Mouse (Mus musculus) liver, embryonic 13.5 days (tissue): ENCODE measurements at regions not wholly inside any gene's neighbourhood (a gene's known extent, or its start where the extent isn't known, plus 50 kb on each side); places are given as distances from the start of the nearest gene placed in this dataset.
"Not testable (repeated sequence)": the region's sequence is repeated elsewhere in the genome, so short reads cannot be mapped to it uniquely, and the experiment has no call there.

Experiments
- ATAC-seq: fragments of 200-750 bp; cut with Nextera tagmentation; 2 replicates; pipeline ENCODE4 v1.8.0; 2017; ENCODE audit warnings: low read depth, mild to moderate bottlenecking, moderate number of reproducible peaks, moderate library complexity
- DNase-seq: peaks from one replicate; pipeline ENCODE4 v3.0.0; 2022
- H3K27ac ChIP-seq: fragments of 300-500 bp; sonication (generic); 2 replicates; pipeline ENCODE4 v1.5.1; 2015; ENCODE audit warnings: moderate library complexity, mild to moderate bottlenecking, inconsistent platforms
- H3K27me3 ChIP-seq: fragments of 300-500 bp; sonication (generic); 2 replicates; pipeline ENCODE4 v1.6.1; 2015; ENCODE audit warnings: mild to moderate bottlenecking, inconsistent platforms
- H3K36me3 ChIP-seq: fragments of 300-500 bp; sonication (generic); 2 replicates; pipeline ENCODE4 v1.6.1; 2015; ENCODE audit warnings: mild to moderate bottlenecking, inconsistent platforms
- H3K4me1 ChIP-seq: fragments of 300-500 bp; sonication (generic); replicated peaks from 2 replicates; pipeline ENCODE4 v1.6.1; 2015; ENCODE audit warnings: inconsistent platforms
- H3K4me2 ChIP-seq: fragments of 300-500 bp; sonication (generic); 2 replicates; pipeline ENCODE4 v1.6.1; 2015; ENCODE audit warnings: inconsistent platforms, mild to moderate bottlenecking, moderate library complexity
- H3K4me3 ChIP-seq: fragments of 300-500 bp; sonication (generic); replicated peaks from 2 replicates; pipeline ENCODE4 v1.5.1; 2015; ENCODE audit warnings: mild to moderate bottlenecking, inconsistent platforms
- H3K9ac ChIP-seq: fragments of 300-500 bp; sonication (generic); 2 replicates; pipeline ENCODE4 v1.6.1; 2015; ENCODE audit warnings: mild to moderate bottlenecking, inconsistent platforms
- H3K9me3 ChIP-seq: fragments of 300-500 bp; sonication (generic); replicated peaks from 2 replicates; pipeline ENCODE4 v1.6.1; 2016; ENCODE audit warnings: inconsistent platforms
- WGBS: fragments of 180-500 bp; shearing (Covaris S2); methylation state at CpG from one replicate; pipeline ENCODE4 v1.1.7; 2015; ENCODE audit not compliant: insufficient replicate concordance; 5-methylcytosine and 5-hydroxymethylcytosine counted together

- no peaks in the 10 kb centered on the region for H3K27me3 ChIP-seq
- H3K27ac ChIP-seq = no peak overlapping the region
- H3K4me2 ChIP-seq = no peak overlapping the region
- H3K4me1 ChIP-seq = no peaks in the 10 kb centered on the region
- H3K36me3 ChIP-seq = no peaks in the 10 kb centered on the region
- DNase-seq (no peak), ATAC-seq (no peak)
- no peak overlapping the region for H3K9ac ChIP-seq
- no peak overlapping the region for H3K4me3 ChIP-seq
- H3K9me3 ChIP-seq = no peaks in the 10 kb centered on the region
Measured at GRCm38 (mm10) chr10:15321480-15321879, 603.5 kb upstream of the Gje1 start.

DNA sequence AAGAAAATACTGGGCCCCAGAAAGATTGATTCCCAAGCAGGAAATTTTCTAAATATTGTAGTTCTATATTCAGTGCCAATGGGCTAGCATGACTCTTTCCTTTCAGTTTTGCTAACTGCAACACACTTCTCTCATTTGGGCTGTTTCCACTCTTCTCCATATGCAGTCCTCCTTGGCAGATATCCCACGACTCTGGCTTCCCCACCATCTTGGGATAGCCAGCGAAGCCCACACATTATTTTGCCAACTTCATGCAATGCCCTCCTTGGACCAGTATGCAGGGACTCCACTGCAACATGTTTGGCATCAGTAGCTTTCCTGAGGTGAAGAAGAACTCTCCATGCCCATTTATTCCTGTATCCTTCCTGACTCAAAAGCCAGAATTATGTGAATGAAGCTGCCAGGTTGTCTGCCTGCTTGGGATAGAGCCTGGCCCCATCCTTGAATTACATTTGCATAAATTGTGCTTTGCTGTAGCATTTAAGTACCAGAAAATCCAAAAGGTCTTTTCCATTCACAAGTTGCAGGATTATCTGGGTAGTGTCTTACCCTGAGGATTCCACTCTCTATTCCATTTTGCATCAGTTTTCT lies 599.1 kb upstream of the Gje1 start:
- H3K36me3 ChIP-seq = no peaks in the 10 kb centered on the region
- no peak overlapping the region for H3K27ac ChIP-seq
- H3K4me3 ChIP-seq = no peak overlapping the region
- H3K4me2 ChIP-seq = no peak overlapping the region
- 50% methylated on average over 2 of the region's 2 CpGs for WGBS
- H3K4me1 ChIP-seq = no peaks in the 10 kb centered on the region
- DNase-seq = no peak
- H3K9ac ChIP-seq = no peak overlapping the region
- ATAC-seq = no peak
- H3K27me3 ChIP-seq = no peaks in the 10 kb centered on the region
- H3K9me3 ChIP-seq = no peaks in the 10 kb centered on the region

- DNase-seq (no peak), ATAC-seq (no peak)
- Histone ChIP-seq H3K9ac (no peak overlapping the region), H3K27ac (no peak overlapping the region), H3K4me2 (no peak overlapping the region), H3K9me3 (no peaks in the 10 kb centered on the region), H3K36me3 (no peaks in the 10 kb centered on the region), H3K4me3 (no peak overlapping the region), H3K4me1 (no peaks in the 10 kb centered on the region), H3K27me3 (no peaks in the 10 kb centered on the region)
- WGBS = 37% methylated on average over 2 of the region's 2 CpGs
Measured at GRCm38 (mm10) chr10:15310650-15311049, 592.6 kb upstream of the Gje1 start.

DNA sequence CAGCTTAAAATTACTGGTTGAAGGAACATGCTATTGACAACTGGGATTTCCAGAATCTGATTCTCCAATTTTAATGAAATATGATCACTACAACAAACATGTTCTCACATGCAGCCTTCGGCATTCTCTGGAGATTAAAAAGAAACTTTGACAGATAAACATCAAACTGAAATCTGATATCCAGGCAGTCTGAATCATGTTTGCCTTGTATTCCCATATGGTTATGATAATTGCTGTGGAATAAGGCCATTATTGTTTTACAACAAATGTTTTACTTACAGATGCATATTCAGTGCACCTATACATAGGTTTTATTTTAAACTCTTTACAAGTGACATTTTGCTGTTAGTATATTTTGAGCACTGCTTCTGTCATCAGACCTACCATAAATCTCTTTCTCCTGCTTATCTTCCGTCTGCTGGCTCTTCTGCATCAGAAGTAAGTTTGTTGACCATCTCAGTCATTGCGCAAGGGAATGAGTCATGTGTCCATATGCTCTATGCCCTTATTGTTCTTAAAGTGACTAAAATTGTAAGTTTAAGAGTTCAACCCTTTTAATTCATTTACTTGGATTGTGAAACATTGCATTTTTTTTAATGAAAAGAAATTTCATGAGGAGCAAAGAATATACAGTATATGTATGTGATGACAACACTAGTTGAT lies 587.9 kb upstream of the Gje1 start:
- WGBS = 61% methylated on average over 3 of the region's 3 CpGs
- Histone ChIP-seq H3K27me3 (no peaks in the 10 kb centered on the region), H3K4me3 (no peak overlapping the region), H3K36me3 (no peaks in the 10 kb centered on the region), H3K27ac (no peak overlapping the region), H3K4me2 (no peak overlapping the region), H3K9ac (no peak overlapping the region), H3K4me1 (no peaks in the 10 kb centered on the region), H3K9me3 (no peaks in the 10 kb centered on the region)
- no peak for ATAC-seq
- no peak for DNase-seq

- no peak overlapping the region for H3K4me2 ChIP-seq
- H3K9ac ChIP-seq = no peak overlapping the region
- H3K4me1 ChIP-seq = no peaks in the 10 kb centered on the region
- peak; percentile 51; the same call in 1 of the 2 replicates for ATAC-seq
- no peaks in the 10 kb centered on the region for H3K9me3 ChIP-seq
- no peak overlapping the region for H3K27ac ChIP-seq
- no peaks in the 10 kb centered on the region for H3K27me3 ChIP-seq
- no peak overlapping the region for H3K4me3 ChIP-seq
- peak; percentile 15 for DNase-seq
- 28% methylated on average over 8 of the region's 8 CpGs for WGBS
- no peaks in the 10 kb centered on the region for H3K36me3 ChIP-seq
Measured at GRCm38 (mm10) chr10:15300199-15301085, 582.4 kb upstream of the Gje1 start.

- no peaks in the 10 kb centered on the region for H3K9me3 ChIP-seq
- H3K27ac ChIP-seq = no peak overlapping the region
- no peak overlapping the region for H3K4me2 ChIP-seq
- H3K4me1 ChIP-seq = no peaks in the 10 kb centered on the region
- whole genome bisulfite sequencing = 37% methylated on average over 11 of the region's 11 CpGs
- DNase-seq (no peak), ATAC-seq (no peak)
- H3K4me3 ChIP-seq = no peak overlapping the region
- no peaks in the 10 kb centered on the region for H3K27me3 ChIP-seq
- no peak overlapping the region for H3K9ac ChIP-seq
- no peaks in the 10 kb centered on the region for H3K36me3 ChIP-seq
Measured at GRCm38 (mm10) chr10:15299331-15300198, 581.6 kb upstream of the Gje1 start.

- DNase-seq (no peak), ATAC-seq (no peak)
- no peak overlapping the region for H3K27ac ChIP-seq
- no peak overlapping the region for H3K9ac ChIP-seq
- H3K27me3 ChIP-seq = no peaks in the 10 kb centered on the region
- no peak overlapping the region for H3K4me3 ChIP-seq
- no peaks in the 10 kb centered on the region for H3K9me3 ChIP-seq
- H3K4me2 ChIP-seq = no peak overlapping the region
- H3K4me1 ChIP-seq = no peaks in the 10 kb centered on the region
- WGBS = 52% methylated on average over 2 of the region's 2 CpGs
- H3K36me3 ChIP-seq = no peaks in the 10 kb centered on the region
Measured at GRCm38 (mm10) chr10:15297257-15297656, 579.2 kb upstream of the Gje1 start.

GRCm38 (mm10) chr10:15294125-15294524 lies 576.1 kb upstream of the Gje1 start:
- ATAC-seq (no peak), DNase-seq (no peak)
- Histone ChIP-seq H3K4me1 (no peaks in the 10 kb centered on the region), H3K4me2 (no peak overlapping the region), H3K9ac (no peak overlapping the region), H3K27me3 (no peaks in the 10 kb centered on the region), H3K4me3 (no peak overlapping the region), H3K9me3 (no peaks in the 10 kb centered on the region), H3K36me3 (no peaks in the 10 kb centered on the region), H3K27ac (no peak overlapping the region)
- 53% methylated on average over 1 of the region's 1 CpGs for WGBS

DNA sequence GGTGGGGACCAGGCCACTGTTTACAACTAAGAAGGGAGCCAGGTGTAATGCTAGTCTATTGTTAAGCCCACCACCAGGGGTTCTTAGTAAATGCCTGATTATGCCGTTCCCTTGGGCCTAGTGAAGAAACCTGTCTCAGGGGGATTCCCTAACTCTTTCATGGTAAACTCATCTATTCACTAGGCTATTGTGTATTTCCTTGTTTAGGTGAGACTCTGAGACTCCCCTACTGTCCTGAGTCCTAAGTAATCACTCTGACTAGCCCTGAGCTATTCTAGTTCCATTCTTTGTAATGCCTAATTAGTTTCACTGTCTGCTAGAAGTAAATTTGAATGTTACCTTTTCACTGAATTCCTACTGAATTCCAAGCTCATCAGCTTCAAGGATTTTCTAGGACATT lies 545.3 kb upstream of the Gje1 start:
- not testable (repeated sequence) for H3K9me3 ChIP-seq, DNase-seq, H3K9ac ChIP-seq, H3K4me3 ChIP-seq, ATAC-seq, H3K36me3 ChIP-seq, H3K27ac ChIP-seq, H3K4me2 ChIP-seq, H3K4me1 ChIP-seq, H3K27me3 ChIP-seq
- WGBS = 73% methylated on average over 1 of the region's 1 CpGs

- WGBS = 64% methylated on average over 7 of the region's 7 CpGs
- DNase-seq, H3K4me2 ChIP-seq, H3K9me3 ChIP-seq, H3K27ac ChIP-seq, H3K4me3 ChIP-seq, H3K9ac ChIP-seq, H3K36me3 ChIP-seq, H3K4me1 ChIP-seq, H3K27me3 ChIP-seq, ATAC-seq: not testable (repeated sequence)
Measured at GRCm38 (mm10) chr10:15262282-15262681, 544.3 kb upstream of the Gje1 start.
